Mouse (Mus musculus): ENCODE data around the gene Def8.

GRCm38 (mm10) chr8:123375701-123376100, 47.6 kb upstream of the Def8 start:
- TF ChIP-seq CTCF (IDR thresholded peaks at IDR 0.05; ENCODE audit: low read depth, low read length), result no peak
- TF ChIP-seq POLR2A (IDR thresholded peaks at IDR 0.05; ENCODE audit: borderline replicate concordance, low read depth, low read length), result no peak

Data from bone marrow macrophage, adult 2 months (primary cell).